Mouse (Mus musculus) stomach, embryonic 14.5 days (tissue): ENCODE data around the gene Fkbp15. TPM values are rescaled to one million over a fixed set of nuclear protein-coding genes. Genes with fewer than 3 reads are reported as not detected.

ENCODE experiments used
- ATAC-seq: fragments of 200-750 bp; cut with Nextera tagmentation; 2 replicates; pipeline ENCODE4 v1.8.0; 2017; ENCODE audit warnings: low read depth, moderate TSS enrichment; ENCODE audit not compliant: insufficient number of reproducible peaks, insufficient read depth, low FRiP score
- H3K27ac ChIP-seq: fragments of 300-500 bp; sonication (generic); 2 replicates; pipeline ENCODE4 v1.5.1; 2014; ENCODE audit warnings: mild to moderate bottlenecking, low read length, moderate library complexity, mixed read lengths
- H3K27me3 ChIP-seq: fragments of 300-500 bp; sonication (generic); 2 replicates; pipeline ENCODE4 v1.6.1; 2014; ENCODE audit warnings: low read length, control low read depth, mixed read lengths; ENCODE audit not compliant: control insufficient read depth, insufficient read depth
- H3K36me3 ChIP-seq: fragments of 300-500 bp; sonication (generic); 2 replicates; pipeline ENCODE4 v1.6.1; 2014; ENCODE audit warnings: mild to moderate bottlenecking, control low read depth, low read length, moderate library complexity, mixed read lengths; ENCODE audit not compliant: control insufficient read depth, insufficient read depth
- H3K4me1 ChIP-seq: fragments of 300-500 bp; sonication (generic); 2 replicates; pipeline ENCODE4 v1.6.1; 2014; ENCODE audit warnings: low read length, control low read depth, mixed read lengths; ENCODE audit not compliant: control insufficient read depth, insufficient read depth
- H3K4me2 ChIP-seq: fragments of 300-500 bp; sonication (generic); replicated peaks from 2 replicates; pipeline ENCODE4 v1.6.1; 2014; ENCODE audit warnings: low read depth, low read length, control low read depth
- H3K4me3 ChIP-seq: fragments of 300-500 bp; sonication (generic); 2 replicates; pipeline ENCODE4 v1.5.1; 2014; ENCODE audit warnings: low read depth, low read length, control low read depth
- H3K9ac ChIP-seq: fragments of 300-500 bp; sonication (generic); replicated peaks from 2 replicates; pipeline ENCODE4 v1.6.1; 2014; ENCODE audit warnings: low read depth, mild to moderate bottlenecking, control low read depth, low read length, moderate library complexity, mixed read lengths
- H3K9me3 ChIP-seq: fragments of 300-500 bp; sonication (generic); 2 replicates; pipeline ENCODE4 v1.6.1; 2016; ENCODE audit warnings: low read depth, low read length, control low read depth; ENCODE audit not compliant: control insufficient read depth
- WGBS: fragments of 180-500 bp; shearing (Covaris S2); extraction: QIAGEN DNeasy Blood & Tissue Kit; methylation state at CpG from one replicate; pipeline ENCODE4 v1.1.7; 2014; 5-methylcytosine and 5-hydroxymethylcytosine counted together
- polyA plus RNA-seq: library from polyadenylated mRNA; unstranded; fragments of >200 nt; fragmentation: Nextera tagmentation; extraction: Ambion mirVana; gene quantifications from 2 replicates; pipeline ENCODE4 v1.2.1, GENCODE M21; 2014

The Fkbp15 gene
- polyA plus RNA-seq, 1 experiment from 2014 or later: 28.6 TPM

DNA sequence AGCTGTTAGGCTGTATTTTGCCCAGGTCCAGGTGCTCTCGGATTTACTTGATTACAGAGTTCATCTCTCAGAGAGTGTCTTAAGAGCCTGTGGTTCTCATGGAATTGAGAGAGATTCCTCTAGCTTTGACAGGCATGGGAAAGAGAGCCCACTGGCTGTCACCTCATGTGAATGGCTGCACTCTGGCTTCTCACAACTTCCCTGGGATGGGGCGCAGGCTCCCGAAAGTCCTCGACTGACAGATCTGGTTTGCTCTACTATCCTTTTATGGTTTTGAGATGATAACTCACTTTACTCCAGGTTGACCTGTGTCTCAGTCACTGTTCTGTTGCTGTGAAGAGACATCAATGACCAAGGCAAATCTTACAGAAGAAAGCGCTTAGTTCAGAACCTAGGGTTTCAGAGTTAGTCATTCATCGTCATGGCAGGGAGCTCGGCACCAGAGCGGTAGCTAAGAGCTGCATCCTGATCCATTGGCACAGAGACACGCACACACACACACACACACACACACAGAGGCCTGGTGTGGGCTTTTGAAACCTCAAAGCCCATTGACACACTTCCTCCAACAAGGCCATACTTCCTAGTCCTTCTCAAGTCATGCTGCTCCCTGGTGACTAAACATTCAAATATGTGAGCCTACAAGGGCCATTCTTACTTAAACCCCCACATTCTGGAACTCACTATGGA, 69.4 kb downstream of the Fkbp15 start:
- H3K27ac ChIP-seq: no peak overlapping the region
- no peak overlapping the region for H3K4me2 ChIP-seq
- H3K4me1 ChIP-seq: peaks cover 3% of the 10 kb centered on the region; the same call in 1 of the 2 replicates
- no peak overlapping the region for H3K9ac ChIP-seq
- 0 out of 2 replicates have a peak, but pooled peaks cover 3% of the 10 kb centered on the region for H3K36me3 ChIP-seq
- H3K9me3 ChIP-seq: no peaks in the 10 kb centered on the region
- no peaks in the 10 kb centered on the region for H3K27me3 ChIP-seq
- 86% methylated on average over 9 of the region's 9 CpGs for WGBS
- ATAC-seq: no peak
- H3K4me3 ChIP-seq: no peak overlapping the region

DNA sequence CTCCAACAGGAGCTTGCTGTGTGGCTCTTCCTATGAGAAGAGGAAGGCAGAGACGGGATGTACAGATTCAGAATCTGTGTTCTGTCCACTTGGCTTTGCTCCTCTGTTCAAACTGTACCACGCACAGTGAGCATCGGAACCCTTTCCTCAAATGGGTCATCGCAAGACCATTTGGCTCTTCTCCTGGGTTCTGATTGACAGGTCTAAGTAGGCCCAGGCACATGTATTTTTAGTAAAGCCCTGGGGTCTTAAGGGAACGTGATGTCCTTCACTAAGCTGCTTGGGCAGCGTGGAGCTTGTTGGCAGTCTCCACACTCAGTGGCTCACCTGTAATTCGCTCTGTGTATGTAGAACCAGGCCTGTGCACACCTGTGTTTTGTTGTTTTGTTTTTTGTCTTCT, 71.1 kb downstream of the Fkbp15 start:
- H3K27ac ChIP-seq: no peak overlapping the region
- H3K4me2 ChIP-seq: no peak overlapping the region
- H3K4me1 ChIP-seq: peaks cover 3% of the 10 kb centered on the region; the same call in 1 of the 2 replicates
- no peaks in the 10 kb centered on the region for H3K27me3 ChIP-seq
- ATAC-seq: no peak
- 86% methylated on average over 7 of the region's 7 CpGs for WGBS
- H3K9ac ChIP-seq: no peak overlapping the region
- no peak overlapping the region for H3K4me3 ChIP-seq
- no peaks in the 10 kb centered on the region for H3K36me3 ChIP-seq
- no peaks in the 10 kb centered on the region for H3K9me3 ChIP-seq

DNA sequence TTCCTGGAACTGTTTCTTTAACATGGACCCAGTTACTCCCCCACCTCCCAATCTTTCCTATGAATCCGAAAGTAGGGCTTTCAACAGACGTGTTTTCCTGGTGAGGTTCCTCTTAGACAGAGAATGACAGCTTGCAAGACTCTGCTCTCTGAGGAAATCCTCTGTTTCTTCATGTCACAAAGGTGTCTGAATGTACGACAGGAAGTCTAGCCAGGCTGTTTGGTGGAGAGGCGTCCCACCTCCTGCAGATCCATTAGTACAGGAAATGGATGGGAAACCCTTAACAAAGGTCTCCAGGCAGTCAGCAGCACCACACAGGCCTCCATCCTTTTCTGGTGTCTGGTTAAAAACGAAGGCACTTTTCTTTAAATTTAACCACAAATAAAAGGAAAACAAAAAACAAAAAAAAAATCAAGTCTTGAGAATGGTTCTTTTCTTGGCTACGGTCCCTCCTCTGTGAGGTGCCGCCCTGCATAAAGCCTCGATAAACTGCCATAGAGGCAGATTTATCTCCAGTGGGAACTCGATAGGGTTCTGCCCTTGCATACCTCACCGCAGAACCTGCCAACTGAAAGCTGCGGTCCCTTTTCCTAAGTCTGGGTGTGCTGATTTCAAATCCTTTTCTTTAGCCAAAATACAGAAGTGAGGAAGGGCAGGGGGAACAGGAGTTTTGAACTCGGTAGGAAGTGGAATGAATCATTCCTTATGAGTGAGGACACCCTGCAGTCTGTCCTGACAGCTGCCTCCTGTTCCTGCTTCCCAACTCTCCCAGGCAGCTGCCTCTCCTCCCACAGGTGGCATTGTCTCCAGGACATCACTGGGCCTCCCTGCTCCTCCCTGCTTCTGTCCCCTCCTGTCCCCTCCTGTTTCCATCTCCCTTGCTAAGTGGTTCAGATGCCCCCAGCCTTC, 73.1 kb downstream of the Fkbp15 start:
- 9% methylated on average over 12 of the region's 12 CpGs for WGBS
- peaks cover 3% of the 10 kb centered on the region; the same call in 1 of the 2 replicates for H3K4me1 ChIP-seq
- H3K27me3 ChIP-seq: no peaks in the 10 kb centered on the region
- peak overlapping the region; percentile 85 for H3K4me2 ChIP-seq
- peak overlapping the region; percentile 74 for H3K4me3 ChIP-seq
- H3K9ac ChIP-seq: no peak overlapping the region; the same call in 1 of the 2 replicates
- ATAC-seq: peak; percentile 10; the same call in 1 of the 2 replicates
- H3K27ac ChIP-seq: peak overlapping the region; percentile 39; the same call in 1 of the 2 replicates
- H3K9me3 ChIP-seq: no peaks in the 10 kb centered on the region
- H3K36me3 ChIP-seq: no peaks in the 10 kb centered on the region

DNA sequence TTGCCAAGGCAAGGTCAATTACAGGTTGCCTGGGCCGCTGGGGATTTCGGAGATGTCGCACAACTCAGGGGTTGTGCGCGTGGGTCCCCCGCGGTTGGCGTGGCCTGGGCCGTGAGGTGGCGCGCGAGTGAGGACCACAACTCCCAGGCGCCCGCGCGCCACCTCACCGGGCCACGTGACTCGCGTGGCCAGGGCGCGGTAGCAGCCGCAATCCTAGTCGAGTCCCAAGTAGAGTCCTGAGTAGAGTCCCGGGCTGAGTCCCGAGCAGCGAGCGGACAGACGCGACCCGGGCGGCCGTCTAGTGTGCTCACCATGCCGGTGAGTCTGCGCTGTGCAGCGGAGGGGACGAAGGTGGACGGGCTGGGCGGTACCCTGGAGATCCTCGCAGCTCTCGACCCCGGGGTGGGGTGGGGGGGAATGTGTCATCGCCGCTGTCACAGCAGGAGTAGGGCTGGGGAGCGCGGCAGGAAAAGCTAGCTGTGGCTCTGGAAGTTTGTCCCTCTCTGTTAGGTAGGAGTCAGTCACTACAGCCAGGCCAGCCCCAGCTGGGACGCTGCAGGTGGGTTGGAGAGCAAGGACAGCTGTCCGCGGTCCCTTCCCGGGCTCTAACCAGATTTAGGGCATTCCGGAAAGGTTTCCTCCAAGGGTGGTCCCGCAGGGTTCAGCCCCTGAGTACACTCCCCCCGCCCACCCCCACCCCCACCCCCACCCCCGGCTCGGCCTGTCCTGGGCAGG, 73.9 kb downstream of the Fkbp15 start:
- Histone ChIP-seq H3K9me3 (no peaks in the 10 kb centered on the region), H3K9ac (peak overlapping the region; percentile 52), H3K36me3 (no peaks in the 10 kb centered on the region), H3K27me3 (no peaks in the 10 kb centered on the region), H3K4me3 (peak overlapping the region; percentile 74), H3K27ac (peak overlapping the region; percentile 39; the same call in 1 of the 2 replicates), H3K4me2 (peak overlapping the region; percentile 85), H3K4me1 (peaks cover 3% of the 10 kb centered on the region; the same call in 1 of the 2 replicates)
- ATAC-seq: peak; percentile 93
- WGBS: under 1% methylated on average over 55 of the region's 55 CpGs

DNA sequence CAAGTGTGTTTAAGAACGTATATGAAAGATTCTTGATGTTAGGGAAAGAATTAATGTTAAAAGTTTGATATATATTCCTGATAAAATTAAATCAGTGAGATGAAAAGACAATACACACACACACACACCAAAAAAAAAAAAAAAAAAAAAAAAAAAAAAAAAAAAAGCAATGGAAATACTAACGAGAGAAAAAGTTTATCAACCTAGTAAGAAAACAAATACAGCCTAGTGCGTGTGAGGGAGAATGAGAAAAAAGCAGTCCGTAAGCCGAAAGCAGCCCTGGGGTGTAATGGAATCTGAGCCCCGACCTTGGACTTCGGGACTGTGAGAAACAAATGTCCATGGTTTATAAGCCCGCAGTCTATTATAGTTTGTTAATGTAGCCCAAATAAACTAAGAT, 74.8 kb downstream of the Fkbp15 start:
- H3K4me1 ChIP-seq: peaks cover 3% of the 10 kb centered on the region; the same call in 1 of the 2 replicates
- no peaks in the 10 kb centered on the region for H3K36me3 ChIP-seq
- H3K27ac ChIP-seq: no peak overlapping the region
- H3K4me2 ChIP-seq: peak overlapping the region; percentile 85; the same call in 1 of the 2 replicates
- 63% methylated on average over 8 of the region's 8 CpGs for WGBS
- no peak for ATAC-seq
- H3K4me3 ChIP-seq: no peak overlapping the region
- no peak overlapping the region for H3K9ac ChIP-seq
- no peaks in the 10 kb centered on the region for H3K9me3 ChIP-seq
- H3K27me3 ChIP-seq: no peaks in the 10 kb centered on the region

DNA sequence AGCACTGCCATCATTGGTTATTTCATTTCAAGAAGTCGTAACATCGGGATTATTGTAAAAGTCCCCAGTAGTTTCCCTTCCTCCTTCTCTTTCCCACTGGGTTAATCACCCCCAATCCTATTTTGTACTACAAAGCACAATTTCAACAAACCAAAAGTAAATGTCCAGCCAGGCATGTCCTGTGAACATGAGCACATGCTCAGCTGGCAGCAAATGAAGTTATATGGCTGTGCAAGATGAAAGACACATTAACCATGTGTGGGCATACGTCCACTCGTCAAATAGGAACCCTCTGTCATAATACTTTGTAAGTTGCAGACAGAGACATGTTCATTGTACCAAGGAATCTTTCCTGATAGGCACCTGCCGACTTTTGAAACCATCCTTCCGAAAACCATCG, 77.4 kb downstream of the Fkbp15 start:
- Histone ChIP-seq H3K4me2 (no peak overlapping the region), H3K27me3 (no peaks in the 10 kb centered on the region), H3K9me3 (no peaks in the 10 kb centered on the region), H3K4me1 (peaks cover 3% of the 10 kb centered on the region; the same call in 1 of the 2 replicates), H3K27ac (no peak overlapping the region), H3K4me3 (no peak overlapping the region), H3K9ac (no peak overlapping the region), H3K36me3 (no peaks in the 10 kb centered on the region)
- WGBS: 91% methylated on average over 7 of the region's 7 CpGs
- no peak for ATAC-seq

DNA sequence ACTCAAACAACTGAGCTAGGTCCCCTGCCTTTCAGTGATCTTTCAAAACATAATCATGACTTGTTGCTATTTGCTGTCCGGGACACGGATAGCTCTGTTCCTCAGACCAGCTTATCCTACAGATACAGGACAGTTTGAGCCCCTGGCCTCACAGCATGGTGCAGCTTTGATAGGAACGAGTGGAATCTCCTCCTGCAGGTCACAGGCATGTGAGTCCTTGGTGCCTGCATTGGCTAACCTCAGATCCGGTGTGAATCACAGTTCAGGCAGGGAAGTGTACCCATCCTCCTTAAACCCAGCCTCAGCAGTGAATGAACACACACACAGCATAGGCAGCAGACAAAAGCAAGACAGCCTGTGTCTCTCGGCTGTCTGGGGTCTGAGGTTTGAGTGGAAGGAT, 79.0 kb downstream of the Fkbp15 start:
- H3K27ac ChIP-seq: no peak overlapping the region
- no peaks in the 10 kb centered on the region for H3K9me3 ChIP-seq
- 56% methylated on average over 5 of the region's 5 CpGs for WGBS
- H3K4me1 ChIP-seq: no peaks in the 10 kb centered on the region
- H3K36me3 ChIP-seq: no peaks in the 10 kb centered on the region
- no peak overlapping the region for H3K4me3 ChIP-seq
- H3K27me3 ChIP-seq: no peaks in the 10 kb centered on the region
- no peak for ATAC-seq
- H3K4me2 ChIP-seq: no peak overlapping the region
- no peak overlapping the region for H3K9ac ChIP-seq

DNA sequence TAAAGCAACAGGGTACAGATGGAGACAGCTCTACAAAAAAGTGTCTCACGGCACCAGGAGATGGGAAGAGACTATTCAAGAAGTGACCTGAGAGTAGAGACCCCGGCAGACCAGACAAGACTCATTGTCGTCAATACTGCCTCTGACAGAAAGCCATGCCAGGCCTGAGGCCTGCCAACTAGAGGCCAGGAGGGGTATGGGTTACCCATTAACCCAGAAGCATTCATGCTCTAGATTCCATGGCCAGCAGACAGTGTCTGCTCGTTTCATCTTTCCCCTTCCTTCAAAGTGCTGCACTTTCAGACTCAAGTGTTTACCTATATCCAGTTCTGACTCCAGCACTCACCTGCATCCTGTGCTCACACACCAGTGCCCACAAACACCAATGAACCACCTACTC, 82.3 kb downstream of the Fkbp15 start:
- Histone ChIP-seq H3K4me3 (no peak overlapping the region), H3K9me3 (no peaks in the 10 kb centered on the region), H3K9ac (no peak overlapping the region), H3K36me3 (no peaks in the 10 kb centered on the region), H3K27me3 (no peaks in the 10 kb centered on the region), H3K4me1 (no peaks in the 10 kb centered on the region), H3K27ac (no peak overlapping the region), H3K4me2 (no peak overlapping the region)
- WGBS: 62% methylated on average over 4 of the region's 4 CpGs
- ATAC-seq: no peak
